15 mouse cellular contexts compared by ENCODE assay signal in the genomic region with DNA sequence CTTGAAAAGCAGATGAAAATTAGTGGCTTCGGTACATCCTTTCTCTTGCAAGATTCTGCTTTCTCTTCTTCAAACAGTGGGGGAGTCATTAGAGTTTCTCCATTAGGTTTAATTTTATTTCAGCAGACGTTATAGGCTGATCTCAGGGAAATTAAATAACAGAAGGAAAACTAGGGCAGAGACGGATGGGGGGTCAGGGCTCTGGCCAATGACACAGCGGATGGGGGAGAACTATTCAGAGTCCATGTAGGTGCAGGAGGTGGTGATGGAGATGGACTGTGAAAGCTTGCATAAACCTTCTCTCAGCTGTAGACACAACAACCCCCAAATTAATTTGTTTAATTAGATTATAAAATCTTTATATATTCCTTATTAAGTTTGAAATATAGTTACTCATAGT.
"Had no signal": no experiment of that assay in that cellular context is flagged by ENCODE, and none has a peak within 500 bp of the region (broad histone marks: within the 10 kb centered on the region; RNA-seq: fewer than 3 reads in every experiment).

No protein-coding gene starts in this region.

- H3K27ac ChIP-seq: layer of hippocampus, adult 2 months; limb, embryonic 12.5 days; liver, embryonic 13.5 days; lung, embryonic 15.5 days; macrophage; midbrain, embryonic 15.5 days; neural tube, embryonic 12.5 days; stomach, postnatal 0 days had no signal

- H3K36me3 ChIP-seq: limb, embryonic 12.5 days; liver, embryonic 13.5 days; lung, embryonic 15.5 days; midbrain, embryonic 15.5 days; neural tube, embryonic 12.5 days had no signal

- DNase-seq: kidney, postnatal 10 days; kidney, postnatal 4 days; liver; liver, embryonic 13.5 days; liver, postnatal 0 days; lung, postnatal 14 days; thymus, postnatal 25 days had no signal

- H3K4me3 ChIP-seq: layer of hippocampus, adult 2 months; limb, embryonic 12.5 days; liver, embryonic 13.5 days; lung, embryonic 15.5 days; megakaryocyte, embryonic 14.5 days; midbrain, embryonic 15.5 days; neural tube, embryonic 12.5 days had no signal

- H3K4me1 ChIP-seq: limb, embryonic 12.5 days; midbrain, embryonic 15.5 days; neural tube, embryonic 12.5 days had no signal

- H3K27me3 ChIP-seq: limb, embryonic 12.5 days; liver, embryonic 13.5 days; lung, embryonic 15.5 days; megakaryocyte, embryonic 14.5 days; midbrain, embryonic 15.5 days; neural tube, embryonic 12.5 days had no signal
